Mouse (Mus musculus) small intestine, adult 2 months (tissue): ENCODE measurements around the gene Ssc4d. TPM values are rescaled to one million over a fixed set of nuclear protein-coding genes. Genes with fewer than 3 reads are reported as not detected.

Experiments used
- H3K27ac ChIP-seq: fragments of 200-500 bp; 2 replicates; pipeline ENCODE4 v1.5.1; 2012; ENCODE audit warnings: low read depth, low read length, control low read depth, inconsistent platforms; ENCODE audit not compliant: insufficient read depth
- H3K27me3 ChIP-seq: fragments of 200-500 bp; 2 replicates; pipeline ENCODE4 v1.6.1; 2012; ENCODE audit warnings: mild to moderate bottlenecking, moderate library complexity, low read length, inconsistent platforms; ENCODE audit not compliant: control insufficient read depth, insufficient read depth
- H3K36me3 ChIP-seq: fragments of 200-500 bp; 2 replicates; pipeline ENCODE4 v1.6.1; 2012; ENCODE audit warnings: mild to moderate bottlenecking, low read length, control low read depth, inconsistent platforms; ENCODE audit not compliant: control insufficient read depth, insufficient read depth
- H3K4me1 ChIP-seq: fragments of 200-500 bp; 2 replicates; pipeline ENCODE4 v1.6.1; 2012; ENCODE audit warnings: low read length, inconsistent platforms, mixed read lengths; ENCODE audit not compliant: control insufficient read depth, insufficient read depth, insufficient read length
- H3K4me3 ChIP-seq: fragments of 200-500 bp; 2 replicates; pipeline ENCODE4 v1.5.1; 2012; ENCODE audit warnings: low read depth, mild to moderate bottlenecking, control low read depth, inconsistent platforms, low read length, moderate library complexity
- CTCF ChIP-seq: fragments of 200-500 bp; IDR thresholded peaks from 2 replicates; pipeline ENCODE4 v1.5.1; 2012; ENCODE audit warnings: low read depth, mild to moderate bottlenecking, control low read depth, inconsistent platforms, low read length, moderate library complexity, mixed read lengths; ENCODE audit not compliant: insufficient replicate concordance, insufficient read length; ENCODE audit errors: extremely low read depth
- POLR2A ChIP-seq: fragments of 200-500 bp; IDR thresholded peaks from 2 replicates; pipeline ENCODE4 v1.6.1; 2012; ENCODE audit warnings: low read depth, mild to moderate bottlenecking, control low read depth, inconsistent platforms, low read length, moderate library complexity
- WGBS: fragments of 180-500 bp; shearing (Covaris S2); methylation state at CpG from one replicate; pipeline ENCODE4 v1.1.7; 2018; 5-methylcytosine and 5-hydroxymethylcytosine counted together
- polyA plus RNA-seq: library from polyadenylated mRNA; depleted of rRNA; stranded (reverse); fragments of >200 nt; gene quantifications from 2 replicates; pipeline ENCODE4 v1.2.3, GENCODE M21; 2012

The Ssc4d gene
- polyA plus RNA-seq, 1 experiment, result 3.9 TPM

- Histone ChIP-seq H3K27ac (no peak overlapping the region), H3K27me3 (no peaks in the 10 kb centered on the region), H3K4me3 (no peak overlapping the region), H3K4me1 (no peaks in the 10 kb centered on the region; the same call in 1 of the 2 replicates), H3K36me3 (peaks cover 7% of the 10 kb centered on the region; the same call in 1 of the 2 replicates)
- no peak for TF ChIP-seq POLR2A
- TF ChIP-seq CTCF, result no peak
- WGBS, result 60% methylated on average over 8 of the region's 8 CpGs
Observed at GRCm38 (mm10) chr5:135994335-135994724, 20.0 kb upstream of the Ssc4d start.

GRCm38 (mm10) chr5:135993381-135993965, 19.1 kb upstream of the Ssc4d start:
- 72% methylated on average over 5 of the region's 5 CpGs for WGBS

GRCm38 (mm10) chr5:135990601-135991000, 16.3 kb upstream of the Ssc4d start:
- no peaks in the 10 kb centered on the region; the same call in 1 of the 2 replicates for H3K4me1 ChIP-seq
- WGBS, result 72% methylated on average over 5 of the region's 5 CpGs
- H3K27ac ChIP-seq, result no peak overlapping the region

More at GRCm38 (mm10) chr5:135993381-135993965, 19.1 kb upstream of the Ssc4d start:
- H3K27me3 ChIP-seq, result no peaks in the 10 kb centered on the region
- TF ChIP-seq POLR2A, result no peak
- no peak for TF ChIP-seq CTCF
- no peak overlapping the region for H3K27ac ChIP-seq
- H3K4me3 ChIP-seq, result no peak overlapping the region
- peaks cover 5% of the 10 kb centered on the region; the same call in 1 of the 2 replicates for H3K36me3 ChIP-seq
- H3K4me1 ChIP-seq, result no peaks in the 10 kb centered on the region; the same call in 1 of the 2 replicates

GRCm38 (mm10) chr5:135987248-135987647, 12.9 kb upstream of the Ssc4d start:
- Histone ChIP-seq H3K36me3 (no peaks in the 10 kb centered on the region), H3K27me3 (no peaks in the 10 kb centered on the region), H3K4me3 (no peak overlapping the region), H3K4me1 (no peaks in the 10 kb centered on the region), H3K27ac (no peak overlapping the region)
- 53% methylated on average over 11 of the region's 11 CpGs for WGBS
- TF ChIP-seq CTCF, result no peak
- TF ChIP-seq POLR2A, result no peak

More at GRCm38 (mm10) chr5:135990601-135991000, 16.3 kb upstream of the Ssc4d start:
- Histone ChIP-seq H3K27me3 (no peaks in the 10 kb centered on the region), H3K36me3 (no peaks in the 10 kb centered on the region), H3K4me3 (no peak overlapping the region)
- no peak for TF ChIP-seq CTCF
- no peak for TF ChIP-seq POLR2A

GRCm38 (mm10) chr5:135984546-135985044, 10.3 kb upstream of the Ssc4d start:
- no peak overlapping the region for H3K27ac ChIP-seq
- no peaks in the 10 kb centered on the region for H3K36me3 ChIP-seq
- no peaks in the 10 kb centered on the region for H3K27me3 ChIP-seq
- TF ChIP-seq CTCF (no peak), POLR2A (no peak)
- 71% methylated on average over 6 of the region's 6 CpGs for WGBS
- no peak overlapping the region for H3K4me3 ChIP-seq
- no peaks in the 10 kb centered on the region for H3K4me1 ChIP-seq

GRCm38 (mm10) chr5:135982398-135982797, 8.1 kb upstream of the Ssc4d start:
- no peak overlapping the region for H3K27ac ChIP-seq
- no peak overlapping the region for H3K4me3 ChIP-seq
- H3K36me3 ChIP-seq, result no peaks in the 10 kb centered on the region
- TF ChIP-seq CTCF (peak; percentile 78; the same call in 1 of the 2 replicates), POLR2A (no peak)
- no peaks in the 10 kb centered on the region for H3K4me1 ChIP-seq
- 41% methylated on average over 6 of the region's 6 CpGs for WGBS
- no peaks in the 10 kb centered on the region for H3K27me3 ChIP-seq

- 54% methylated on average over 8 of the region's 8 CpGs for WGBS
- Histone ChIP-seq H3K4me1 (no peaks in the 10 kb centered on the region), H3K27me3 (no peaks in the 10 kb centered on the region), H3K4me3 (no peak within 1 kb of the TSS), H3K36me3 (no peaks in the 10 kb centered on the region), H3K27ac (no peak within 1 kb of the TSS)
- no peak for TF ChIP-seq POLR2A
Observed at GRCm38 (mm10) chr5:135979904-135980303, 5.6 kb upstream of the Ssc4d start, which contains the start of gene Zp3. Gene Zp3, plus strand, starts transcription at chr5:135980099.
